Mouse (Mus musculus) embryonic facial prominence, embryonic 15.5 days (tissue): ENCODE data around the gene Cntnap5b. TPM values are rescaled to one million over a fixed set of nuclear protein-coding genes. Genes with fewer than 3 reads are reported as not detected.

Source experiments
- ATAC-seq: fragments of 200-750 bp; cut with Nextera tagmentation; 2 replicates; pipeline ENCODE4 v1.8.0; 2017; ENCODE audit warnings: low read depth, moderate TSS enrichment; ENCODE audit not compliant: insufficient number of reproducible peaks, low FRiP score, low TSS enrichment
- H3K27ac ChIP-seq: fragments of 300-500 bp; sonication (generic); replicated peaks from 2 replicates; pipeline ENCODE4 v1.5.1; 2015; ENCODE audit warnings: mild to moderate bottlenecking, inconsistent platforms
- H3K27me3 ChIP-seq: fragments of 300-500 bp; sonication (generic); 2 replicates; pipeline ENCODE4 v1.6.1; 2015; ENCODE audit warnings: inconsistent platforms
- H3K36me3 ChIP-seq: fragments of 300-500 bp; sonication (generic); 2 replicates; pipeline ENCODE4 v1.6.1; 2015; ENCODE audit warnings: mild to moderate bottlenecking, inconsistent platforms
- H3K4me1 ChIP-seq: fragments of 300-500 bp; sonication (generic); 2 replicates; pipeline ENCODE4 v1.6.1; 2015; ENCODE audit warnings: inconsistent platforms
- H3K4me2 ChIP-seq: fragments of 300-500 bp; sonication (generic); replicated peaks from 2 replicates; pipeline ENCODE4 v1.6.1; 2015; ENCODE audit warnings: mild to moderate bottlenecking, inconsistent platforms
- H3K4me3 ChIP-seq: fragments of 300-500 bp; sonication (generic); replicated peaks from 2 replicates; pipeline ENCODE4 v1.5.1; 2015; ENCODE audit warnings: mild to moderate bottlenecking, inconsistent platforms
- H3K9ac ChIP-seq: fragments of 300-500 bp; sonication (generic); 2 replicates; pipeline ENCODE4 v1.6.1; 2015; ENCODE audit warnings: inconsistent platforms
- H3K9me3 ChIP-seq: fragments of 300-500 bp; sonication (generic); replicated peaks from 2 replicates; pipeline ENCODE4 v1.6.1; 2016; ENCODE audit warnings: inconsistent platforms
- WGBS: fragments of 180-500 bp; shearing (Covaris S2); methylation state at CpG from one replicate; pipeline ENCODE4 v1.1.7; 2015; 5-methylcytosine and 5-hydroxymethylcytosine counted together
- polyA plus RNA-seq: library from polyadenylated mRNA; unstranded; fragments of >200 nt; fragmentation: Nextera tagmentation; extraction: Ambion mirVana; gene quantifications from 2 replicates; pipeline ENCODE4 v1.2.1, GENCODE M21; 2015

Gene Cntnap5b
- polyA plus RNA-seq, 1 experiment from 2014 or later, result not detected

DNA sequence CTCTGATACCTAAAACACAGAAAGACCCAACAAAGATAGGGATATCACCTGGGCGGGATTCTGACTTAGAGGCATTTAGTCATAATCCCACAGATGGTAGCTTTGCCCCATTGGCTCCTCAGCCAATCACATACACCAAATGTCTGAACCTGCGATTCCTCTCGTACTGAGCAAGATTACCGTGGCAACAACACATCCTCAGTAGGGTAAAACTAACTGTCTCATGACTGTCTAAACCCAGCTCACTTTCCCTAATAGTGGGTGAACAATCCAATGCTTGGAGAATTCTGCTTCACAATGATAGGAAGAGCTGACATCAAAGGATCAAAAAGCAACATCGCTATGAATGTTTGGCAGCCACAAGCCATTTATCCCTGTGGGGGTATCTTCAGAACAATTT, 407.5 kb downstream of the Cntnap5b start:
- peak; percentile 99 for ATAC-seq
- 74% methylated on average over 5 of the region's 5 CpGs for WGBS
- Histone ChIP-seq H3K9ac (no peak overlapping the region), H3K36me3 (no peaks in the 10 kb centered on the region), H3K4me1 (no peaks in the 10 kb centered on the region), H3K4me3 (no peak overlapping the region), H3K9me3 (no peaks in the 10 kb centered on the region), H3K27me3 (no peaks in the 10 kb centered on the region), H3K27ac (no peak overlapping the region), H3K4me2 (no peak overlapping the region)

GRCm38 (mm10) chr1:100231980-100232608, 459.5 kb downstream of the Cntnap5b start:
- Histone ChIP-seq H3K4me3 (no peak overlapping the region), H3K9me3 (no peaks in the 10 kb centered on the region), H3K27ac (no peak overlapping the region), H3K4me2 (no peak overlapping the region), H3K4me1 (no peaks in the 10 kb centered on the region), H3K27me3 (no peaks in the 10 kb centered on the region), H3K36me3 (no peaks in the 10 kb centered on the region), H3K9ac (no peak overlapping the region)
- WGBS, result 9% methylated on average over 5 of the region's 6 CpGs
- ATAC-seq, result peak; percentile 54; the same call in 1 of the 2 replicates

GRCm38 (mm10) chr1:100251964-100252363, 479.4 kb downstream of the Cntnap5b start:
- Histone ChIP-seq H3K4me3 (no peak overlapping the region), H3K27ac (no peak overlapping the region), H3K36me3 (no peaks in the 10 kb centered on the region), H3K27me3 (no peaks in the 10 kb centered on the region), H3K4me2 (no peak overlapping the region), H3K9me3 (no peaks in the 10 kb centered on the region), H3K9ac (no peak overlapping the region), H3K4me1 (no peaks in the 10 kb centered on the region)
- peak; percentile 43; the same call in 1 of the 2 replicates for ATAC-seq

- H3K4me1 ChIP-seq, result no peaks in the 10 kb centered on the region
- H3K9ac ChIP-seq, result no peak overlapping the region
- H3K27me3 ChIP-seq, result no peaks in the 10 kb centered on the region
- no peak for ATAC-seq
- no peak overlapping the region for H3K4me2 ChIP-seq
- H3K36me3 ChIP-seq, result no peaks in the 10 kb centered on the region
- H3K27ac ChIP-seq, result no peak overlapping the region
- no peak overlapping the region for H3K4me3 ChIP-seq
- no peaks in the 10 kb centered on the region for H3K9me3 ChIP-seq
- WGBS, result 94% methylated on average over 1 of the region's 1 CpGs
These were observed 538.1 kb downstream of the Cntnap5b start for GRCm38 (mm10) chr1:100310687-100311086.

GRCm38 (mm10) chr1:100331066-100331465, 558.5 kb downstream of the Cntnap5b start:
- Histone ChIP-seq H3K9me3 (no peaks in the 10 kb centered on the region), H3K36me3 (no peaks in the 10 kb centered on the region), H3K27ac (no peak overlapping the region), H3K9ac (no peak overlapping the region), H3K4me3 (no peak overlapping the region), H3K4me1 (no peaks in the 10 kb centered on the region), H3K4me2 (no peak overlapping the region), H3K27me3 (no peaks in the 10 kb centered on the region)
- no peak for ATAC-seq
- WGBS, result 87% methylated on average over 3 of the region's 3 CpGs

DNA sequence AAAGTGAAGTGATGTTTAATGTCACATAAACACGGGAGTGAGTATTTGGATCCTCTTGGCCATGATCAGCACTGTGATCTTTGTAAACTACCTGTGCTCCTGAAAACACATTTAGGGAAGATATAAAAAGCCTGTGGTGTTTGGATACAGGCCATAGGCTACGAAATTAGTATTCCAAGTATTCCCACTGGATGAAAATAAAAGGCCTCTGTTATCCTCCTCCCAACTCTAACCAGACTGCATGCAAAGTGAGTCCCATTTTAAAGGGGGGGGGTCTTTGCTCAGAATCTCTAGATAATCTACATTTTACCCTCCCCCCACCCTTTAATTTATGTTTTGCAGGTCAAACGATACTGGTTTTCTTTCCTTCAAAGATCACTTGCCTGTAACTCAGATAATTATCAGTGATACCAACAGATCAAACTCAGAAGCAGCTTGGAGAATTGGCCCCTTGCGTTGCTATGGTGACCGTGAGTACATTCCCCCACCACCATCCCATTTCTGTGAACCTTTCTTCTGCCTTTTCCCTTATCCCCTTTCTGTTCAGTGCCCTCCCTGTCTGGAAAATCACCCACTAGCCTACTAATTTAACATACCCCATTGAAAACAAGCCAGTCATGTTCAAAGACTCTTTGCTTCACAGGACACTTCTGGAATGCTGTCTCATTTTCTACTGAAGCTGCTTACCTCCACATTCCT, 597.0 kb downstream of the Cntnap5b start:
- no peak overlapping the region for H3K4me2 ChIP-seq
- H3K27me3 ChIP-seq, result no peaks in the 10 kb centered on the region
- H3K36me3 ChIP-seq, result no peaks in the 10 kb centered on the region
- 63% methylated on average over 5 of the region's 5 CpGs for WGBS
- no peak overlapping the region for H3K27ac ChIP-seq
- no peaks in the 10 kb centered on the region for H3K9me3 ChIP-seq
- no peak for ATAC-seq
- no peaks in the 10 kb centered on the region for H3K4me1 ChIP-seq
- no peak overlapping the region for H3K4me3 ChIP-seq
- H3K9ac ChIP-seq, result no peak overlapping the region

- Histone ChIP-seq H3K9me3 (no peaks in the 10 kb centered on the region), H3K9ac (no peak overlapping the region), H3K27ac (no peak overlapping the region), H3K4me3 (no peak overlapping the region), H3K4me2 (no peak overlapping the region), H3K36me3 (no peaks in the 10 kb centered on the region), H3K27me3 (no peaks in the 10 kb centered on the region), H3K4me1 (no peaks in the 10 kb centered on the region)
- WGBS, result 68% methylated on average over 1 of the region's 1 CpGs
- ATAC-seq, result no peak
These were observed 613.7 kb downstream of the Cntnap5b start for GRCm38 (mm10) chr1:100386252-100386651.

GRCm38 (mm10) chr1:100394034-100394433, 621.5 kb downstream of the Cntnap5b start:
- H3K9me3 ChIP-seq, result no peaks in the 10 kb centered on the region
- H3K4me3 ChIP-seq, result no peak overlapping the region
- H3K9ac ChIP-seq, result no peak overlapping the region
- no peak for ATAC-seq
- H3K27me3 ChIP-seq, result no peaks in the 10 kb centered on the region
- H3K27ac ChIP-seq, result no peak overlapping the region
- no peaks in the 10 kb centered on the region for H3K4me1 ChIP-seq
- no peak overlapping the region for H3K4me2 ChIP-seq
- H3K36me3 ChIP-seq, result no peaks in the 10 kb centered on the region

- Histone ChIP-seq H3K27me3 (no peaks in the 10 kb centered on the region), H3K27ac (no peak overlapping the region), H3K4me1 (no peaks in the 10 kb centered on the region), H3K4me3 (no peak overlapping the region), H3K36me3 (no peaks in the 10 kb centered on the region), H3K9ac (no peak overlapping the region), H3K4me2 (no peak overlapping the region), H3K9me3 (no peaks in the 10 kb centered on the region)
- ATAC-seq, result peak; percentile 72
These were observed 644.2 kb downstream of the Cntnap5b start for GRCm38 (mm10) chr1:100416658-100417224.

- Histone ChIP-seq H3K4me3 (no peak overlapping the region), H3K4me1 (no peaks in the 10 kb centered on the region), H3K9ac (no peak overlapping the region), H3K27ac (no peak overlapping the region), H3K9me3 (no peaks in the 10 kb centered on the region), H3K27me3 (no peaks in the 10 kb centered on the region), H3K4me2 (no peak overlapping the region), H3K36me3 (no peaks in the 10 kb centered on the region)
- 66% methylated on average over 1 of the region's 1 CpGs for WGBS
- ATAC-seq, result 0 out of 2 replicates have a peak, but pooled peaks have one; percentile 63
These were observed 657.6 kb downstream of the Cntnap5b start for GRCm38 (mm10) chr1:100430038-100430774.

DNA sequence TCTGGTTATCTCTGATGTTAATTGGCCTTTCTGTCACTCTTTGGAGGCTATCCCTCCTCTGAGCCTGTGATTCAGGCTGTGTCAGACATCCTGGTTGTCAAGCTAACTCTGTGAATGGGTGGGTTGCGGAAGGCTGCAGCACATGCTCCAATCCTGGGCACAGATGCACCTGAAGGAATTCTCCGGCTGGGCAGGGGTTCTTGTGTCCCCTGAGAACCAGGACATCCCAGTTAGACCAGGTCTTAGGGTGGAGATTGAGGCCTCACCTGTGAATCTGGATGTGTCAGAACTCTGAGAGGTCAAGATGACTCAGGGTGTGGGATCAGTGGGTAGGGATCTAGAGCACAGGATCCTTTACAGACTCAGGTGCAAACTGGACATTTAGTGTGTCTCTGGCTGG, 691.3 kb downstream of the Cntnap5b start:
- ATAC-seq, result no peak
- no peak overlapping the region for H3K4me3 ChIP-seq
- no peaks in the 10 kb centered on the region for H3K9me3 ChIP-seq
- H3K9ac ChIP-seq, result no peak overlapping the region
- H3K27me3 ChIP-seq, result no peaks in the 10 kb centered on the region
- no peaks in the 10 kb centered on the region for H3K36me3 ChIP-seq
- H3K4me2 ChIP-seq, result no peak overlapping the region
- no peak overlapping the region for H3K27ac ChIP-seq
- no peaks in the 10 kb centered on the region for H3K4me1 ChIP-seq
- WGBS, result 77% methylated on average over 2 of the region's 2 CpGs
